Mouse (Mus musculus): ENCODE results near the gene Wdr5.
"Not testable (repeated sequence)": the region's sequence is repeated elsewhere in the genome, so short reads cannot be mapped to it uniquely, and the experiment has no call there.

Wdr5 gene

DNA sequence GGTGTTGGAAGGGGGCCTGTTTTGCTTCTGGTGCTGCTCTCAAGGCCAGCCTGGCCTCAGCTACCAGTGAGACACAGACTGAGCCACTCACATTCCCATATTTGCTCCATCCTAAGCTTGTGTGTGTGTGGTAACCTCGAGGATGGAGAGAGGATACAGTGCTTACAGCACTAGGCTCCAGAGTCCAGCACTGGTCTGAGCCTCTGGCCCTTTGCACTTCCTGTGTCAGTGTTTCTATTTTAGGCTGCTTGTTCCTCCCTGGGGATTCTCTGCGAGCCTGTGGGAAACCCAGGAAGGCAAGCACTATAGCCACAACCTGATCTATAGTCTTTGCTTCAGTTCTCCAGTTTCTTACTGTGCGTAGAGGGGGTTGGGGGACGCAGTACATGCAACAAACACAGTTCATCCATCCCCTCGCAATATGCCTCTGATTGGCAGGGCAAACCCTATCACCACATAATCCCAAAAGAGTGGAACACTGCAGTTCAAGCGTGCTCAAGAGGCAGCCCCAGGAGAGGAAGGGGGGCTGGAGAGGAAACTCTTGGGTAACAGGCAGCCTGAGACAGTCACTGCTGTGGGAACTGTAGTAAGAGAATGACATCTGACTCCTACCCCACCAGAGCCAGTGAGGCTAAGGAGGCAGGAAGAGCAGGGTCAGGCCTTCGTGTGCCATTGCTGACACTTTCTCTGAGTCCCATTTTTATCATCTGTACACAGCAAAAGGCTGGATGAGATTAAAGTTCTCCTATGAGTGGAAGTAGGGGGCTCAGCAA lies 10.7 kb upstream of the Wdr5 start:
- DNase-seq, result no peak

DNA sequence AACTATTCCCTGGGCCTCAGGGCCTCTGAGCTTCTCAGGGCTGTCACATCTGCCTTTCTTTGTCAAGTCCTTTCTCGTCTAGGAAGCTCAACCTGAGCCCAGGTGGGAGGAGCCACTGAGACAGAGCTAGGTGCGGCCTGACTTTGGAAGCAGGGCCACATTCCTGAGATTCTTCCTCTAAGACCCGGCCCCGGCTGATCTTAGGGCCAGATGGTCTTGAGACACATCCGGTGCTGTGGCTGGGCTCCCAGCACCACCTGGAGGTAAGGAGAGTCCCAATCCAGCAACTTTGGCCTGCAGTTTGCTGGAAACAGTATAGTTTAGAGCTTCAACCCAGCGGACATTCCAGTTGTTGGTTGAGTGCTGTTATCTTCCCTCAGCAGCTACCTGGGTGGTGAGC lies 9.4 kb upstream of the Wdr5 start:
- no peak for DNase-seq

- not testable (repeated sequence) for DNase-seq
Observed at GRCm38 (mm10) chr2:27506658-27507057, 8.3 kb upstream of the Wdr5 start.

- DNase-seq, result no peak
Observed at GRCm38 (mm10) chr2:27507562-27507961, 7.4 kb upstream of the Wdr5 start, which contains the start of gene Brd3. Brd3 (minus strand) TSS chr2:27507662.

DNA sequence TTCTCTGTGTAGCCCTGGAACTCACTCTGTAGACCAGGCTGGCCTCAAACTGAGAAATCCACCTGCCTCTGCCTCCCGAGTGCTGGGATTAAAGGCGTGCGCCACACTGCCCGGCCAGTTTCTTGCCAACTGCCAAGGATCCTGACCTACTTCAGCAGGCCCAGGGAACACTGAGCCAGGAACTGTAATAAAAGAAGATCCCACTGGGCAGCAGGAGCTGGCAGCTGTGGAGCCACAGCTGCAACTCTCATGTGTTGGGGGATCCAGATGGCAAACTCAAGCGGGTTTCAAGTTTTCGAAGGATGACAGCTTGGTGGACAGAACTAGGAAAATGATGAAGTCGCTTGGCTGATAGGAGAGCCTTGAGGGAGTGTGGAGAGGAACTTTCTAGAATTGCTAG lies 4.3 kb upstream of the Wdr5 start:
- DNase-seq, result no peak

GRCm38 (mm10) chr2:27512909-27513308 lies 2.0 kb upstream of the Wdr5 start:
- DNase-seq, result no peak

DNA sequence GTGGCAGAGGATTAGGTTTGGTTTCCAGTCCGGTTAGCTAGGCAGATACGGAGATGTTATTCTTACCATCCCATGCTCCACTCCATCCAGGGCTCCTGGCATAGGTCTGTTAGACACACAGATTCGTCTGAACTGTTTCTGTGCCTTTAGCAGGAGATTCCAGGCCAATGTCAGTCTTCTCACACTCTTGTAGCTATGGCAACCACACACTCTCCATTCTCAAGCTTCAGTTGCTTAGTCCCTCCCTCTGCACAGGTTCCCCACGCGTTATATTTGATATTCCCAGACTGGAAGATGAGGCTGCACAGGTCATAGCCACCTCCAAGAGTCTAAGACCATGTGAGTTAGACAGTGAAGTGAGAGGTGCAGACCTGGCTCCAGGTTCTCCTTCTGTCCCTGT lies 1.1 kb upstream of the Wdr5 start:
- no peak for DNase-seq

DNA sequence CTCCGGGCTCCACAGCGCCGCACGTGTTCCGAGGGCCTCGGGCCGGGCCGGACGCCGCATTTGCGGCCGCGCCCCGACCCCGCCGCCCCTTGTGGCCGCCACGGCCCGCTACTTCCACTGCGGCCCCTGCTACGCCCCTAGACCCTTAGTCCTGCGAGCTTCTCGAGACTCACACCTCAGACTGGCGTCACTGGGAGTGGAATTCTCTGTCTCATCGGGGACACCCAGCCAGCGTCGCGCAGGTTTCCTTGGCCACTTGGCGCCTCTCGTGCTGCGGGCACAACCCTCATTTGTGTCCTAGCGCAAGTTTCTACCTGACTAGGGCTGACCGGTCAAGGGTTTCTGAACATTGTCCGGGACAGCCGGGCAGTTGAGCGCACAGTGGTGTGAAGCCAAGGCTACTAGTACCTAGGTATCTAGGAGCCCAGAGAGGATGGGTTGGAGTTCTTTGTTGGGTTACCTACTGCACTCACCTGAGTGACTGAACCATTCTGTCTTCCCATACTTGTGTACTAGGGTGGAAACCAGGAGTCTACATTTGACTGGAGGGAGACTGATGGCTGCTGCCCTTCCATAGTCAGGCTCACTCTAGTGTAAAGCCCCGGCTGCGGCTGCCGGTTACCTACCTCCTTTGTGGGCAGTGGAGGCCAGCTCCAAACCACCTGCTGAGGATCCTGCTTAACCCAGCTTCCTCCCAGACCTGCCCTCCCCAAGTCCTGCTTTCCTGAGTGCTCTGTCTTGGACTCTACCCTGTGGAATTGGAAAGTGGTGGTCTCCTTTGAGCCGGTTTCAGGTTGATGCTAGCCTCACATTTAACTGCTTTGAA lies 597 bp downstream of the Wdr5 start:
- peak in 1 of 2 experiments; percentile 13 for DNase-seq

DNA sequence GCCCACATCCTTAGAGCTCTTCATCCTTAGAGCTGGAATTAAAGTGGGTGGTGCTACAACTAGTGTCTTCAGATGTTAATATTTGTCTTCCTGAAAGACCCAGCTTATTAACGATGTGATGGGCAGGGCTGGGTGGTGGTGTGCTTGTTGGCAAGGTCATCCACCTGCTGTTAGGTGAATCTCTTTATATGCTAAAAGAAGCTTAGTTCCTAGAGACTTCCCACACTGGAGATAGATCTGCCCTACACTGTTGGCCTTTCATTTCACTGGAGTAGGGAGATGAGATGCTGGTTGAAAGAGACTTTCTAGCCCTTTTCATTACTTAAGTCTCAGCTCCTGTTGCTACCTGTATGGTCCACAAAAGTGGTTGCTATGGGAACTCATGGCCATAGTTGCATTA lies 1.3 kb downstream of the Wdr5 start:
- DNase-seq, result no peak

DNA sequence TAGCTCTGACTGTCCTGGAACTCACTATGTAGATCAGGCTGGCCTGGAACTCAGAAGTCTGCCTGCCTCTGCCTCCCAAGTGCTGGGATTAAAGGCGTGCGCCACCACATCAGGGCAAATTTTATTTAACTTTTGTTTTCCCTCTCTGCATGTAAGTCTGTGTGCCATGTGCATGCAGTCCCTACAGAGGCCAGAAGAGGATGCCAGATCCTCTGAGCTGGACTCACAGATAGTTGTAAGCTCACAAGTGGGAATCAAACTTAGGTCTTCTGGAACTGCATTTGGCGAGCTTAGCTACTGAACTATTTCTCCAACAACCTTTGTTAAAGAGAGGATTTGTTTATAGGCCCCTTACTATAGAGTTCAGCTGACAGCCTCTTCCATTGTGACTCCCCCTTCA lies 3.3 kb downstream of the Wdr5 start:
- DNase-seq, result no peak

DNA sequence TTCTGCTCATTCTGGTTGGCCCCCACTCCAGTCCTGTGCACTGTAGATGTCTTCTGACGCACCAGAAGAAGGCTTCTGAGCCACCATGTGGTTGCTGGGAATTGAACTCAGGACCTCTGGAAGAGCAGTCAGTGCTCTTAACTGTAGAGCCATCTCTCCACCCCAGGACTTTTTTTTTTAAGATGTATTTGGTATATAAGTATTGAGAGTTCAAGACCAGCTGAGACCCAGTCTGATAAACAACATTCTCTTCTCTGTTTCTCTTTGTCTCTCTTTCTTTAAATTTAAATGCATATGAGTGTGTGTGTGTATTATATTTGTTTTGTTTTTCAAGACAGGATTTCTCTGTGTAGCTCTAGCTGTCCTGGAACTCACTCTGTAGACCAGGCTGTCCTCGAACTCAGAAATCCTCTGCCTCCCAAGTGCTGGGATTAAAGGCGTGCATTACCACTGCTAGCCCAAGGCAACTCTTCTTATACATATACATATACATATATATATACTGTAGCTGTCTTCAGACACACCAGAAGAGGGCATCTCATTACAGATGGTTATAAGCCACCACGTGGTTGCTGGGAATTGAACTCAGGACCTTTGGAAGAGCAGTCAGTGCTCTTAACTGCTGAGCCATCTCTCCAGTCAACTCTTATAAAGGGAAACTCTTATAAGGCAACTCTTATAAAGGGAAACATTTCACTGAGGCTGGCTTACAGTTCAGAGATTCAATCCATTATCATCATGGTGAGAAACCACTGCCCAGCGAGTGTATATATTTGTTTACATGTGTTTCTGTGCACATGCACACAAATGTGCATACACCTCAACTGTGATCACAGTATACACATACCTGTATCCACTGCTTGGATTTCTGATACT lies 23.7 kb downstream of the Wdr5 start:
- not testable (repeated sequence) for DNase-seq

DNA sequence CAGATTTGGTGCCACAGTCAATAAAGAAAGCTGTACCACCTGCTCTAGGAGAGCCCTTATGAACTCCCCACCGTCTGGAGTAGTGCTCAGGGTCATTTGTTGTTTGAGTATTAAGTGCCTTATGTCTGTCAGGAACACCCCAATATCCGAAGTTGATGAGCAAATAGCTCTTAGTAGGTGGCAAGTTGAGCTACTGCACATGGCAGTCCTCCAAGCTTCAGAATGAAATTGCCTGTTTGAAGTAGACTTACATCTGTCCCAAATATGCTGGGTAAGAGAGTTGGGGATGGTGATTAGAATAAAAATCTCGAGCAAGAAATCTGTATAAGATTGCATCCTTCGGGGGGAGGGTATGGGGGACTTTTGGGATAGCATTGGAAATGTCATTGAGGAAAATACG lies 24.4 kb downstream of the Wdr5 start:
- peak in 1 of 2 experiments; percentile 32 for DNase-seq

GRCm38 (mm10) chr2:27539772-27540514 lies 25.0 kb downstream of the Wdr5 start:
- peak; percentile 98 to 100 for DNase-seq

- DNase-seq, result no peak
Observed at GRCm38 (mm10) chr2:27540515-27540836, 25.5 kb downstream of the Wdr5 start.

GRCm38 (mm10) chr2:27541225-27541624 lies 26.3 kb downstream of the Wdr5 start:
- DNase-seq, result peak in 1 of 2 experiments; percentile 10

- DNase-seq, result no peak
Observed at GRCm38 (mm10) chr2:27544613-27545012, 29.7 kb downstream of the Wdr5 start.

DNA sequence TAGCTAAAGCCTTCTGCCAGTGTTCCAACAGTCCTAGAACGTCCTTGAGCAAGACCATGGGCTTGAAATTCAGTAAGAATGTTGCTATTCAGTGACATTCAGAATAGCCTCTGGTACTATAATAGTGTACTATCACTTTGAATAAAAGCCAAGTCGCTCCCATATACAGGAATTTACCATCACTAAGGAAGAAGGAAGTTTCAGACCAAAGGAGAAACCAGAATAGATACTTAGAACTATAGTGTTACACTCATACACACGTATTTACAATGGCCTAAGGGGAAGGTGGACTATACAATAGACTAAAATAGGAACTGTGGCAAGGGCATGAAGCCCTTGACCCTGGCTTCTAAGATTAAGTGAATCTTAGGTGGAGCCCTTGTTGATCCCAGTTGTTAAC lies 30.6 kb downstream of the Wdr5 start:
- not testable (repeated sequence) for DNase-seq

- DNase-seq, result not testable (repeated sequence)
Observed at GRCm38 (mm10) chr2:27546041-27546440, 31.1 kb downstream of the Wdr5 start.

GRCm38 (mm10) chr2:27547326-27547725 lies 32.4 kb downstream of the Wdr5 start:
- no peak for DNase-seq

GRCm38 (mm10) chr2:27547986-27548385 lies 33.0 kb downstream of the Wdr5 start:
- DNase-seq, result no peak

DNA sequence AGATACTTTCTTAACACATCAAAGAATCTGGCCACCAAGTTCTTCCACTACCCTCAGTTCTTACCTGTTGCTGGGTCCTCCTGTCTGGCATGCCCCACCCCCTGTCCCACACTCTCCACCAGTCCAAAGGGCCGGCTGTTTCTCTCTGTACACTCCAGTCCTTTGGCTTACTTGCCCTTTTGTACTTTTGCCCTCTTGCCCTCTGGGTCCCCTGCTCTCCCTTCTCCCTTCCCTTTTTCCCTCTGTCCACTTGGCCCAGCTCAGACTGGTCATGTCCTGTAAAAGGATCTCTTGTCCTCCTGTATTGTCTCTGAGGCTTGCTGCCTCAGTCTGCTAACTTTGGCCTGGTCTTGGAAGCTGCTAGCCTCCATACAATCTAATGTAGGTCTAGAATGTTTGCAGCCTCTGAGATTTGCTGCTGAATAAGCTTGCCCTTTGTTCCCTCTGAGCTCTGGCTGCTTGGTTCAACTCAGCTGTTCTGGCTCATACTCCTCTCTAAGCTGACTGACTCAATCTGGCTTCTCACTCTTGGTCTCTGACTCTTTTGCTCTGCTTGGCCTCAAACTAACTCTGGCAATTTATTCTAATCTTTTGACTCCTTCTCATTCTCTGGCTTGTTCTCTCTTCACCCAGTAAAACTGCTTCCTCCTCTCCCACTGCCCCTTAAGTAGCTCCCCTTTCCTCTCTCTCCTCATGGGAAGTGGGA lies 33.9 kb downstream of the Wdr5 start:
- no peak for DNase-seq
